Mouse (Mus musculus) cerebellum, adult 11 months (tissue): ENCODE data around the gene Vim.
"Not testable (repeated sequence)": the region's sequence is repeated elsewhere in the genome, so short reads cannot be mapped to it uniquely, and the experiment has no call there.

Experiments used
- DNase-seq: peaks from one replicate; pipeline ENCODE4 v3.0.0; 2022

Vim gene

DNA sequence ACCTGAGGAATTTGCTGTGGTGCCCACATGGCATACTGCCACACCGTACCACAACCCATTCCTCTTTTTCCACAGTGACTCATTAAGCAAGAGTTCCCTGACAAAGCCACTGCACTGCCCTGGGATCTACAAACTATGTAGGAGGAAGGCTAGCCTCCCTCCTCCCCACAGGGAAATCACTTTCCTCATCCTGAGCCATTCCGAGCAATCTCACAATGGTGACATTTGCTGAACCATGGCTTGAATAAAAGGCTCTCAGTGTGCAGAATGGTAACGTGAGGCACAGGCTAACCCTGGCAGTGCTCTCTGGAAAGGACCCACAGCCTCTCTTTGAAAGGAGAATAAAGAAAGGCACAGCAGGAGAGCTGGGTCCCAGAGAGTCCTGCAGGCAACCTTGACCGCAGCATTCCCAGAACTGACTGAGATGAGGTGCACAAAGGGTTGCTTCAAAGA, 1.6 kb upstream of the Vim start:
- no peak for DNase-seq

GRCm38 (mm10) chr2:13572647-13573407, 900 bp upstream of the Vim start:
- DNase-seq = no peak

GRCm38 (mm10) chr2:13574066-13574800, 506 bp downstream of the Vim start:
- DNase-seq = peak; percentile 12

DNA sequence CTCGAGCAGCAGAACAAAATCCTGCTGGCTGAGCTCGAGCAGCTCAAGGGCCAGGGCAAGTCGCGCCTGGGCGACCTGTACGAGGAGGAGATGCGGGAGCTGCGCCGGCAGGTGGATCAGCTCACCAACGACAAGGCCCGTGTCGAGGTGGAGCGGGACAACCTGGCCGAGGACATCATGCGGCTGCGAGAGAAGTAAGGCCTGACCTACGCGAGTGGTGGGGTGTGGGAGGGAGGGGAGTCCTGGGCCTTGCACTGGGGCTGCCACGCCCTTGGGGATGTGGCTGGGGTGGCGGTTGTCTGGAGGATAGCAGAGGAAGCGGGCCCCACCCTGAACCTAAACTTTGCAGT, 1.0 kb downstream of the Vim start:
- no peak for DNase-seq

GRCm38 (mm10) chr2:13575287-13575801, 1.6 kb downstream of the Vim start:
- DNase-seq = peak; percentile 9

- no peak for DNase-seq
These were observed 2.2 kb downstream of the Vim start for GRCm38 (mm10) chr2:13575926-13576325.

DNA sequence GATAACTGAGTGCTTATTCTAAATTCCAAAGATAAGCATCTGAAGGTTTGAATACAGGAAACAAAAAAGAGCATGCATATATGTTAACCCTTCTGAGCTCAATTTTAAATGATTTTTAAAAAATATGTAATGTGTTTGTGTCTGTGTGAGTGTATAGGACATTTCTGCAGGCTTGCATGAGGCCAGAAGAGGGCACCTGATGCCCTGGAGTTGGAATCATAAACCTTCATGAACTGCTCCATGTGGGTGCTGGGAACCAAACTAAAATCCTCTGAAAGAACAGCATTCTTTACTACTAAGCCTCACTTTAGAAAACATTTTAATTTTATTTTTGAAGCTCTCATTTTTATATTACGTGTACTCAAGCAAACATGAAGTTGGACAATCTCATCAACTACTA, 3.7 kb downstream of the Vim start:
- no peak for DNase-seq

DNA sequence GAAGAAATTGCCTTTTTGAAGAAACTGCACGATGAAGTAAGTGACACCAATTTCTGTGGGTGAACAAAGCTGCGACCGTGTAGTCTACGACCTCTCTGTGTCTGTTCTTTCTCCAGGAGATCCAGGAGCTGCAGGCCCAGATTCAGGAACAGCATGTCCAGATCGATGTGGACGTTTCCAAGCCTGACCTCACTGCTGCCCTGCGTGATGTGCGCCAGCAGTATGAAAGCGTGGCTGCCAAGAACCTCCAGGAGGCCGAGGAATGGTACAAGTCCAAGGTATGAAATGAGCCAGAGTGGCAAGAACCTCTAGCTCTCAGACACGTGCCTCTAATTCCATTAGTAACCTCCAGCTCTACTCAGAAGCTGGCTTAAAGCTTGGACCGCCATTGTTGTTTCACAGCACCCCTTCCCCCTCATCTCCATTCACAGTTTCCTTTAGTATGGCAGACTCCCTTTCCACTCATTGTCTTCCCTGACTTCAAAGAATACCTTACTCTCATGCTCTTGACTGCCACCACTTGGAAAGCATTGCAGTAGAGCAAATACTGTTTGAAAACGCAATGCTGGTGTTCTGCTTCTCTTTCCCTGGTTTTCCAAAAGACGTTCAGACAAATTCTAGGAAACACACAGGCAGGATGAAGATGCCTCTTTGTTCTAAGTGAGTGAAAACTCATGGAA, 4.9 kb downstream of the Vim start:
- peak; percentile 14 for DNase-seq

DNA sequence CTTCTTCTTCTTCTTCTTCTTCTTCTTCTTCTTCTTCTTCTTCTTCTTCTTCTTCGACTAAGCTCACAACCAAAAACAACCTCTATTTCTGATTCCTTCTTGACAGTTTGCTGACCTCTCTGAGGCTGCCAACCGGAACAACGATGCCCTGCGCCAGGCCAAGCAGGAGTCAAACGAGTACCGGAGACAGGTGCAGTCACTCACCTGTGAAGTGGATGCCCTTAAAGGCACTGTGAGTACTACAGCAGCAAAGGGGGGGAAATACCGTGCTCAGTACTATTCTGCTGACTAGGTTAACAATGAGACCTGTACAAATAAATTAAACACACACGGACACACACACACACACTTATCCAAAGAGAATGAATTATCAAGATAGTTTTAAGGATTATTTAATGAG, 5.6 kb downstream of the Vim start:
- no peak for DNase-seq

- DNase-seq = no peak
These were observed 6.3 kb downstream of the Vim start for GRCm38 (mm10) chr2:13579991-13580390.

DNA sequence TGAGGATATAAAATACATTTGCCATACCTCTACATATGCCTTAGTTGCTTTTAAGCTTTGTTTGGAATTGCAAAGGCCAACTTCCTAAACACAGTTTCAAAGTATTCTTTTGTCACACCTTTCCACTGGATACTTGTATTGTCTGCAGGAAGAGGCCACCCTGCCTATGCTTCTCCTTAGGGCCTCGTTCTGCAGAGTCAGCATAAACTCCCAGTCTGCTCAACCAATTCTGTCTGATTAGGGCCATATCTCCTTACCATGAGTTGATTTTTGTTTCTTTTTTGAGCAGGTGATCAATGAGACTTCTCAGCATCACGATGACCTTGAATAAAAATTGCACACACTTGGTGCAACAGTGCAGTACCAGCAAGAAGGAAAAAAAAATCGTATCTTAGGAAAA, 8.5 kb downstream of the Vim start:
- no peak for DNase-seq

GRCm38 (mm10) chr2:13583746-13584145, 10.0 kb downstream of the Vim start:
- DNase-seq = not testable (repeated sequence)

GRCm38 (mm10) chr2:13593328-13593727, 19.6 kb downstream of the Vim start:
- no peak for DNase-seq

DNA sequence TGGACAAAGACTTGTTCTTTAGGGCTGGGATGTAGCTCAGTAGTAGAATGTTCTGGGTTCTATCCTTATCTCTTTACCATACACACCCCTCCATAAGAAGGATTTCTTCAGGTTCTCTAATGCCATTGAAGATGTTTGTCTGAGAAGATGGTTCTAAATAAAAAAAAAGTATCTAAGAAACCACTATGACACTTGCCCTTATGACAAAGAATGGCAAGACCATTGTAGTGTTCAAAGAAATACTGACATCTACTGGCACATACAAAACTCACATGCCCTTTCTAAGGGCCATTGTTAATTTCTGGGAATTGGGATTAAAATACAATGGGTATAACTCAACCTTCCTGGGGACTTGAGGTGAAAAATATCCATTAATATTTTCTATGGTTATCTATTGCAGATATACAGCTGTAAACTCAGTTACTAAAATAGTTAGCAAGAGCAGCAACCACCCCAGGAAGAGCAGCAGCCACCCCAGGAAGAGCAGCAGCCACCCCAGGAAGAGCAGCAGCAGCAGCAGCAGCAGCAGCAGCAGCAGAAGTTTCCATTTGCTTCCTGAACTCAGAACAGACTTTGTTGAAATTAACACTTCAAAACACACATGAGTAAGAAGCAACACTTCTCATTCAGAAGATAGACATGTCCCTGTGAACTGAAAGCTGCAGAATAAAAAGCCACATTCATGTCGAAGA, 23.4 kb downstream of the Vim start:
- no peak for DNase-seq

DNA sequence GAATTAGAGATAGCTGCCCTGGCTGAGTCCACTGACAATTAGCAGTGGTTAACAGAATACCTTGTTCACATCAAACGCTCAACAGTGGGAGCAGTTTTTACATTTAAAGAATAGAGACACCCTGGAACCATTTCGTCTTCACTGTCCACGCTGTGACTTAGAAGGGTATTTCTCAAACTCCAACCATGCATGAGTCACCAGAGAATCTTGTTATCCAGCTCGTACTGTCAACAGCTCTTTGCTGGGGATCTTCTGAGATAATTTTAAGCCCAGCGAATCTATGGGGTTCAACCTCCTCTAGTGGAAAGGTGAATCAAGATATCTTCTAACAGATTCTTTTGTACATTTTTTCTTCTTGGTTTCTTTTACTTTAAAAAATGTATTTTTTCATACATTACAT, 24.4 kb downstream of the Vim start:
- DNase-seq = no peak

GRCm38 (mm10) chr2:13603093-13603492, 29.4 kb downstream of the Vim start:
- DNase-seq = no peak

- DNase-seq = not testable (repeated sequence)
These were observed 29.9 kb downstream of the Vim start for GRCm38 (mm10) chr2:13603636-13604035.

DNA sequence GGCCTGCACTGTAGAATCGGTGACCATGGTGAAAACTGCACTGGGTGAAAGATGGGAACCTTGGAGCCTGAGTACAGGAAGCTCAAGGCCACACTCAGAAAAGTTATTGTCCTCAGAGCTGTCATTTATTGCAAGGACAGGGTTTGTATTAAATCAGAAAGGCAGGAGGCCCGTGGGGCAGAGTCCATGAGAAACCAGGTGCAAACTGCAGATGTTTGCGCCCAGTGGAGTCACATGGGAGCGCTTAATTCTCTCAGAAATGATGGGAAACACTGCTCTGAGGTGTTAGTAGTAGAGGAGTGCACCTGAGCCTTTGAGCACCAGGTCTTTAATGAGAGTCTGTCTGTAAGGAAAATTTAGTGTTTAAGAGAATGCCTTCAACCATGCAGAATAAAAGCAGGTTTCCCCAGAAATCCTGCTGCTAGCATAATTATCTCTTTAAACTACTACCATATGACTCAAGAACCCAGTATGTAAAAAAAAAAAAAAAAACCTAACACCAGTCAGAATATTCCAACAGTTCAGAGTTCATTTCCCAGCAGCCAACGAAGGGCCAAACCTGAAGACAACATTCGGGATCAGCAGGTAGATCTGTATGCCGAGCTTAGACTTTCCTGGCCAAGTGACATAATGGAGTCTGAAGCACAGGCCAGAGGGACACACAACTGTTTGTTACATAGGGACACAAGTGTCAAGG, 56.6 kb downstream of the Vim start:
- DNase-seq = no peak
